Mouse (Mus musculus) small intestine, adult 2 months (tissue): ENCODE results near the gene Slco3a1. TPM values are rescaled to one million over a fixed set of nuclear protein-coding genes. Genes with fewer than 3 reads are reported as not detected.

Experiments
- H3K27ac ChIP-seq: fragments of 200-500 bp; 2 replicates; pipeline ENCODE4 v1.5.1; 2012; ENCODE audit warnings: low read depth, low read length, control low read depth, inconsistent platforms; ENCODE audit not compliant: insufficient read depth
- H3K27me3 ChIP-seq: fragments of 200-500 bp; 2 replicates; pipeline ENCODE4 v1.6.1; 2012; ENCODE audit warnings: mild to moderate bottlenecking, moderate library complexity, low read length, inconsistent platforms; ENCODE audit not compliant: control insufficient read depth, insufficient read depth
- H3K36me3 ChIP-seq: fragments of 200-500 bp; 2 replicates; pipeline ENCODE4 v1.6.1; 2012; ENCODE audit warnings: mild to moderate bottlenecking, low read length, control low read depth, inconsistent platforms; ENCODE audit not compliant: control insufficient read depth, insufficient read depth
- H3K4me1 ChIP-seq: fragments of 200-500 bp; 2 replicates; pipeline ENCODE4 v1.6.1; 2012; ENCODE audit warnings: low read length, inconsistent platforms, mixed read lengths; ENCODE audit not compliant: control insufficient read depth, insufficient read depth, insufficient read length
- H3K4me3 ChIP-seq: fragments of 200-500 bp; 2 replicates; pipeline ENCODE4 v1.5.1; 2012; ENCODE audit warnings: low read depth, mild to moderate bottlenecking, control low read depth, inconsistent platforms, low read length, moderate library complexity
- CTCF ChIP-seq: fragments of 200-500 bp; IDR thresholded peaks from 2 replicates; pipeline ENCODE4 v1.5.1; 2012; ENCODE audit warnings: low read depth, mild to moderate bottlenecking, control low read depth, inconsistent platforms, low read length, moderate library complexity, mixed read lengths; ENCODE audit not compliant: insufficient replicate concordance, insufficient read length; ENCODE audit errors: extremely low read depth
- POLR2A ChIP-seq: fragments of 200-500 bp; IDR thresholded peaks from 2 replicates; pipeline ENCODE4 v1.6.1; 2012; ENCODE audit warnings: low read depth, mild to moderate bottlenecking, control low read depth, inconsistent platforms, low read length, moderate library complexity
- WGBS: fragments of 180-500 bp; shearing (Covaris S2); methylation state at CpG from one replicate; pipeline ENCODE4 v1.1.7; 2018; 5-methylcytosine and 5-hydroxymethylcytosine counted together
- polyA plus RNA-seq: library from polyadenylated mRNA; depleted of rRNA; stranded (reverse); fragments of >200 nt; gene quantifications from 2 replicates; pipeline ENCODE4 v1.2.3, GENCODE M21; 2012

Slco3a1 gene
- polyA plus RNA-seq, 1 experiment, result 15.3 TPM

DNA sequence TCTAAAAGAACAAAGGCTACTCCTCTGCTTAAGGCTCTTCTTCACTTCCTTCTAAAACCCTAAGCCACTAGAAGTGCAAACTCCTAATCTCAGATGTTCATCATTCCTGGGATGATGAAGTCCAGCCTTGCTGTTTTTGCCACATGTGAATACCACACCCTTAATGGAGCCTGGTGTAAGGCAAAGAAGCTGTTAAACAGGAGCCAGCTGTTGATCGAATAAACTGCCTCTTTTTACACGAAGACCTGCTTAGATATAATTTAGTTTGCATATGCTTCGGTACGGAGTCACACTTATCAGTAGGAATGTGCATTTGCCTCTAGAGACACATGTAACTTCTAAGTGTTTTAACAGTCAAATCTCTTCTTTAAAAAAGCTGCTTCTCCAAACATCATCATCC, 2.0 kb downstream of the Slco3a1 start:
- WGBS, result 28% methylated on average over 4 of the region's 4 CpGs
- Histone ChIP-seq H3K27ac (no peak overlapping the region), H3K4me3 (no peak overlapping the region), H3K27me3 (peaks cover 2% of the 10 kb centered on the region; the same call in 1 of the 2 replicates), H3K4me1 (peaks cover 9% of the 10 kb centered on the region), H3K36me3 (no peaks in the 10 kb centered on the region)
- TF ChIP-seq POLR2A (no peak), CTCF (no peak)

DNA sequence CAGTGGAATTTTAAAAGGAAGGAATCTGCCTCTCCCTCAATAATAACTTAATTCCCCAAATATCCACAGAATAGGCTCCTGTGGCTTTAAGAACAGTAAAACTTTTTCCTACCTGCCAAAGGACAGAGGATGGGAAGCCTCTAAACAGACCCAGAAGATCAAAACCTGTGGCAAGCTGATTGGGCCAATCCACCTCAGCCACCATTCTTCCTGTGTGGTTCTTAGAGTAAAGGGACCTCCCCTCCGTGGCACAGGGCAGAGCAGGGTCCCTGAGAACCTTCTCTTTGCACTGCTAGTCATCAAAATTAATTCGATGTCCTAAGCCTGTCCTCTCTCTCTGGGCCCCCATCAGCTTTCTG, 2.6 kb downstream of the Slco3a1 start:
- H3K4me1 ChIP-seq, result peaks cover 9% of the 10 kb centered on the region
- no peak overlapping the region for H3K4me3 ChIP-seq
- H3K27me3 ChIP-seq, result peaks cover 2% of the 10 kb centered on the region; the same call in 1 of the 2 replicates
- no peak for TF ChIP-seq CTCF
- no peak for TF ChIP-seq POLR2A
- H3K27ac ChIP-seq, result no peak overlapping the region
- H3K36me3 ChIP-seq, result no peaks in the 10 kb centered on the region
- WGBS, result 42% methylated on average over 2 of the region's 2 CpGs

DNA sequence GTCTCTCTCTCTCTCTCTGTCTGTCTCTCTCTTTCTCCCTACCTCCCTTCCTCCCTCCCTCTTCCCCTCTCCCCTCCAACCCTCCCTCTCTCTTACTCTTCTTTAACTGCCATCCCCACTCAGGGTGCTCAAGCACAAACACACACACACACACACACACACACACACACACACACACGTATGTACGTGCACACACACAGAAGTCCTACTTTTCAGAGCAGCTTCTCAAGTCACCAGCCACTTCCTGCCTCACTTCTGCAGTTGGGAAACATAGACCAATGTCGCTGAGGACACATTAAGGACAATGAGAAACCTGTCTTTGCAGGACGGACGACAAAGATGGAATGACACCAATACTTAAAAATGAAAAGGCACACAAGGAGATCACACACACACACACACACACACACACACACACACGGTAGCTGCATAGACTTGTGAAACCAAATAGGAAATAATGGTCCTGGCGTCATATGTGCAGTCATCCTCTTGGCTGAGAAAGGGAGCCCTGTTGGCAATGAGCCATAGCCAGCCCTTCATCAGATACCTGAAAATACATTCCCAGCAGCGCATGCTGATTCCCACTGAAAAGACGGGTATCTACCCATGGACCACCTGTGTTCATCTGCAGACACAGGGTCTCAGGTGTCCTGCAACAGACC, 3.1 kb downstream of the Slco3a1 start:
- Histone ChIP-seq H3K4me3 (no peak overlapping the region), H3K27me3 (peaks cover 2% of the 10 kb centered on the region; the same call in 1 of the 2 replicates), H3K4me1 (peaks cover 9% of the 10 kb centered on the region), H3K27ac (no peak overlapping the region), H3K36me3 (no peaks in the 10 kb centered on the region)
- TF ChIP-seq CTCF (no peak), POLR2A (no peak)
- 48% methylated on average over 9 of the region's 9 CpGs for WGBS

DNA sequence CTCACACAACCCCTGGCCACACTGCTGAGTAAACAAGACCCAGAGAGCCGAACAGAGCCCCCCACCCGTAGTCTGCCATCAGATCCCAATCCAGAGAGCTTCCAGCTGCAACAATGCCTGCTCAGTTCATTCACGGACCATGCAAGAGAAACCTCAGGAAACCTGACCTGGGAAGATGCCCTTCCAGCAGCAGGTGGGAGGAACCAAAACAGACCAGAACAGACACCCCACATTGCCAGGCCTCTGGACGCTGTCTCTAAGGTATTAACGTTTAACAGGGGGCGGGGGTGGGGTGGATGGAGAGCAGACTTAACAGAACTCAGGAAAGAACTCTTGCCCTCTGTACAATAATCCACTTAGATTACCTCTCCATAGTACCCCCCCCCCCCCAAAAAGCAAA, 4.9 kb downstream of the Slco3a1 start:
- Histone ChIP-seq H3K4me3 (no peak overlapping the region), H3K4me1 (peaks cover 9% of the 10 kb centered on the region; the same call in 1 of the 2 replicates), H3K27ac (no peak overlapping the region), H3K27me3 (peaks cover 2% of the 10 kb centered on the region; the same call in 1 of the 2 replicates), H3K36me3 (no peaks in the 10 kb centered on the region)
- no peak for TF ChIP-seq POLR2A
- no peak for TF ChIP-seq CTCF
- 31% methylated on average over 6 of the region's 6 CpGs for WGBS

DNA sequence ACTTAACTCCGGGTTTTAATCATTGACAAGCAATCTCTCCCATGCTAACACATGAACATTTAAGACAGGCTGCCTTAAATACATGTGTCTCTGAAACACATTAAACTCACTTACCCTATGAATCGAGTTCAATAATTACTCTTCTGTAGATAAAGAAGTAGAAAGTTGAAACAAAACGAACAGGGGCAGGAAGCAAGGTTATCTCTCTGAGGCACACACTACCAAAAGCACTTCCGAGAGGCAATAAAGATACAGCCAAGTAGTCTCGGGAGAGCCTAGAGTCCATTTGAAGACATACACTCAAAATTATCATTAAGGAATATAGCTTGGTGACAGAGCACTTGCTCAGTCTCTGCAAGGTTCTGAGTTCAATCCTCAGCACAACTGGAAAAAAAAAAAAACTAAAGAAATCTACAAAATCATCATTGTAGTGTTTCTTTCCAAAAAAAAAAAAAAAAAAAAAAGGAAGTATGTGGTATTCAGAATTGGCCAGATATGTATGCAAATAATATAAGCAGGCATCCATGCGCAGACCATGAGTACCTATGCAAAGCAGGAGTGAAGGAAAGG, 5.5 kb downstream of the Slco3a1 start:
- no peaks in the 10 kb centered on the region for H3K36me3 ChIP-seq
- H3K4me3 ChIP-seq, result no peak overlapping the region
- H3K4me1 ChIP-seq, result peaks cover 9% of the 10 kb centered on the region; the same call in 1 of the 2 replicates
- TF ChIP-seq CTCF, result no peak
- no peak for TF ChIP-seq POLR2A
- peaks cover 1% of the 10 kb centered on the region; the same call in 1 of the 2 replicates for H3K27me3 ChIP-seq
- 23% methylated on average over 6 of the region's 6 CpGs for WGBS
- H3K27ac ChIP-seq, result no peak overlapping the region

DNA sequence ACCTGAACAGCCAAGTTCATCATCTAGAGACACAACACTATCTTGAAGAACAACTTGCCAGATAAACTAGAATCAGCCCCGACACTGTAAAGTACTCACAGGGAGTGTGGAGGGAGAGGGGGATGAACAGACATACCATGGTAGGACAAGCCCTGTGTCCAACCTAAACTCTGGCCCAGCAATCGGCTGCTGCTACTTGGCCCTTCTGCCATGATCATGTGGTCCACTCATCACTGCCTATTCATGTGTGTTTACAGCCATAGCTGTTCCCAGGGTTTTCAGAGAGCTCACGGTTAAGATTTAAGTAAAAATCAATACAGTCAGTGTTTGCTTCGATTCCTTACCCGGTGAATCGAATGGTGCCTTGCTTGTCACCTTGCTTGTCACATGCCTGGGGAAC, 7.9 kb downstream of the Slco3a1 start:
- H3K27me3 ChIP-seq, result no peaks in the 10 kb centered on the region
- H3K36me3 ChIP-seq, result no peaks in the 10 kb centered on the region
- TF ChIP-seq POLR2A (no peak), CTCF (no peak)
- H3K4me3 ChIP-seq, result no peak overlapping the region
- H3K27ac ChIP-seq, result no peak overlapping the region
- 56% methylated on average over 6 of the region's 6 CpGs for WGBS
- H3K4me1 ChIP-seq, result peaks cover 9% of the 10 kb centered on the region; the same call in 1 of the 2 replicates

DNA sequence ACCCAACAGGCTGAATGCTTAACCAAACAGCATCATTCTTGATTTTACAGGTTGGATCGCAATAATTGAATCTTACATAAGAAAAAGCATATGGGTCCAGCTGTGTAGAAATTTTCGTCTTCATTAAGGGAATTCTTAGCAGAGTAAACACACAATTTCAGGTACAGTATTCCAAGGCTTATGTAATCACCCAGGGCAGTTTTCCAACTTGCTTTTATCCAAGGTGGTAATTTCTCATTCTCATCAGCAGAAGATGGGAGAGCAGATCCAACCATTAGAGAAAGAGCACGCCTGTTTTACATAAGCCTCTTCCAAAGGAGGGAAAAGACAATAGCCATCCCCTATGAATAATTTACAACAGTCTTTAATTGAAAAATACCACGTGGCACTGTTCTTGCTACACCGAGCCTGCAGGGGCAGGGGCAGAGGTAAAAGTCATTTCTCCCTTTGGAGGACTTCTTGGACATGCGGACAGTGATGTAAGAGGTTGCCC, 9.0 kb downstream of the Slco3a1 start:
- no peak overlapping the region for H3K27ac ChIP-seq
- no peak for TF ChIP-seq POLR2A
- TF ChIP-seq CTCF, result no peak
- H3K4me1 ChIP-seq, result peaks cover 8% of the 10 kb centered on the region; the same call in 1 of the 2 replicates
- no peaks in the 10 kb centered on the region for H3K27me3 ChIP-seq
- no peaks in the 10 kb centered on the region for H3K36me3 ChIP-seq
- H3K4me3 ChIP-seq, result no peak overlapping the region
- WGBS, result 80% methylated on average over 6 of the region's 6 CpGs
